Mouse (Mus musculus) megakaryocyte, embryonic 14.5 days (primary cell): ENCODE measurements around the gene Syce1l.

Experiments used
- FLI1 ChIP-seq: IDR thresholded peaks from 2 replicates; pipeline ENCODE4 v1.6.1; 2012; ENCODE audit warnings: low read length, inconsistent platforms, mixed read lengths
- GATA1 ChIP-seq: IDR thresholded peaks from 3 replicates; pipeline ENCODE4 v1.6.1; 2012; ENCODE audit warnings: mixed read lengths, low read length, inconsistent platforms, borderline replicate concordance

DNA sequence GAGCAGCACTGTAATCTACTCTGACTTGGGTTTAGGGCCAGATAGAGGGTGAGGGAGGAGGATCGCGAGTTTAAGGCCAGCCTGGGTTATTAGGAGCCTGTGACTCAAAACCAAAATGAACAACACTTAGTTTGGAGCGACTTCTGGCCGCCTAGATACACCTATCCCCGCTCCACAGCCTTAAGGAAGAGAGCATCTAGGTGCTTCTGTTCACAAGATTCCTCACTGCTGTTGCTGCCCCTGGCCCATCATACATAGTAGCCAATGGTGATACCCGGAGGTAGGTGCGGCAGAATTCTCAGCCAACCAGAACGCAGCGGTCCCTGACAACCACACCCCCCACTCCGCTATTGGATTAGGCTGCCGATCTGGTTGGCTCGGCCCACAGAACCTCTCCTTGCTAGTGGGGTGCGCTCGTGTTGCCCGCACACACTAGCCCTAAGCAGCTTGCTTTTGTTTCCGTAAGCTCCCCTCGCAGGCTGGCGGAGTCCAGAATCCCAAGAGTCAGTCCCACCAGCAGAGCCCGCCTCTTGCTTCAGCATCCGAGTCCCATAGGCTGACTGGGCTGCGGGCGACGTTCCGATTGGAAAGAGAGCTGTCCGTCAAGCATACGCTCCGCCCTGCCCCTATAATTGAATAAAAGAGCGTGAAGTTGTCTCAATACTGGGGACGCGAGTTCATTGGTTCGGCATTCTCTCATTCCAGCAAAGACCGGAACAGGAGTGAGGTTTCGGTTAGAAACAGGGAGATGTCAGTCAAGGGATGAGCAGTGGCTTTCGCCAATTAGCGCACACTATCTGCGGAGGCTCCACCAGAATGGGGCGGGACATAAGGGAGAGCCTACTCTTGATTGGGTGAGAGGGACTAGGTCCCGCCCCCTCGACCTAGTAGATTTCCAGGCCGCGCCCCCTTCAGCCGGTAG is 8.1 kb upstream of the Syce1l start, which contains the start of gene Mon1b:
- TF ChIP-seq GATA1 (no peak), FLI1 (no peak)
